Mouse (Mus musculus): ENCODE measurements at regions not wholly inside any gene's neighbourhood (a gene's known extent, or its start where the extent isn't known, plus 50 kb on each side); places are given as distances from the start of the nearest gene placed in this dataset.
"Not testable (repeated sequence)": the region's sequence is repeated elsewhere in the genome, so short reads cannot be mapped to it uniquely, and the experiment has no call there.

DNA sequence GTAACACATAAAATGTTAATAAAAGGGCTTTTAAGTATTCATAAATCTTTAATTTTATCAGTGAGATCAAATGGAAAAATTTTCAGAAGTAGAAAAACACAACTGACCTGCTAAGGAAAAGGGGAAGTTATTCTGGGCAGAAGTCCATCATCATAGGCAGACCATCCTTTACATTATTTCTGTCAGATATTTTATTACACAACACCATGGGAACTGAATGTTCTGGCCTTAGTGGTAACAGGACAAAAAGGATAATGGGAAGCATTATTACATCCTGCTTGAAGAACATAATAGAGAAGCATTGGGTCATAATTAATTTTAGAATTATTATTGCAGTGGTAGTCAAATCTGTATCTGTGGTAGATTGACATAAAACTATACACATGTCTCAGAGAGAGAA lies 603.5 kb upstream of the Gje1 start:
- DNase-seq (ENCODE audit: low spot score): no peak

DNA sequence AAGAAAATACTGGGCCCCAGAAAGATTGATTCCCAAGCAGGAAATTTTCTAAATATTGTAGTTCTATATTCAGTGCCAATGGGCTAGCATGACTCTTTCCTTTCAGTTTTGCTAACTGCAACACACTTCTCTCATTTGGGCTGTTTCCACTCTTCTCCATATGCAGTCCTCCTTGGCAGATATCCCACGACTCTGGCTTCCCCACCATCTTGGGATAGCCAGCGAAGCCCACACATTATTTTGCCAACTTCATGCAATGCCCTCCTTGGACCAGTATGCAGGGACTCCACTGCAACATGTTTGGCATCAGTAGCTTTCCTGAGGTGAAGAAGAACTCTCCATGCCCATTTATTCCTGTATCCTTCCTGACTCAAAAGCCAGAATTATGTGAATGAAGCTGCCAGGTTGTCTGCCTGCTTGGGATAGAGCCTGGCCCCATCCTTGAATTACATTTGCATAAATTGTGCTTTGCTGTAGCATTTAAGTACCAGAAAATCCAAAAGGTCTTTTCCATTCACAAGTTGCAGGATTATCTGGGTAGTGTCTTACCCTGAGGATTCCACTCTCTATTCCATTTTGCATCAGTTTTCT lies 599.1 kb upstream of the Gje1 start:
- DNase-seq (ENCODE audit: low spot score): no peak

DNA sequence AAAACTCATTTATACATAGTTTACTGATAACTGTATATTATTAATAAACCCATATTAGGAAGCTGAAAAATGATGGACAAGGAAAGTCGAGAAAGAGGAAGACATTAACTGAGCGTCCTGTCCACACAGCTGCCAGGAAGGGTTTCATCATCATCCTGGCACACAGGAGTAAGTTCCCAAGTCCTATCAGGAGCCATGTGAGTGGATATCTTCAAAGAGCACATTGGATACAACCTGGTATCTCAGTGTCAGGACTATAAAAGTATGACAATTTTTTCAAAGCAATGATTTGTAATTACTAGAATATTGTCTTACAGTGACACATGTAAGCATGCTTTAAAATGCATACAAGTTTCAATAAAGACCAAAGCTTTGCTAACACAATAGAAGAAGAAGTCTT lies 592.6 kb upstream of the Gje1 start:
- DNase-seq (ENCODE audit: low spot score): no peak

DNA sequence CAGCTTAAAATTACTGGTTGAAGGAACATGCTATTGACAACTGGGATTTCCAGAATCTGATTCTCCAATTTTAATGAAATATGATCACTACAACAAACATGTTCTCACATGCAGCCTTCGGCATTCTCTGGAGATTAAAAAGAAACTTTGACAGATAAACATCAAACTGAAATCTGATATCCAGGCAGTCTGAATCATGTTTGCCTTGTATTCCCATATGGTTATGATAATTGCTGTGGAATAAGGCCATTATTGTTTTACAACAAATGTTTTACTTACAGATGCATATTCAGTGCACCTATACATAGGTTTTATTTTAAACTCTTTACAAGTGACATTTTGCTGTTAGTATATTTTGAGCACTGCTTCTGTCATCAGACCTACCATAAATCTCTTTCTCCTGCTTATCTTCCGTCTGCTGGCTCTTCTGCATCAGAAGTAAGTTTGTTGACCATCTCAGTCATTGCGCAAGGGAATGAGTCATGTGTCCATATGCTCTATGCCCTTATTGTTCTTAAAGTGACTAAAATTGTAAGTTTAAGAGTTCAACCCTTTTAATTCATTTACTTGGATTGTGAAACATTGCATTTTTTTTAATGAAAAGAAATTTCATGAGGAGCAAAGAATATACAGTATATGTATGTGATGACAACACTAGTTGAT lies 587.9 kb upstream of the Gje1 start:
- no peak for DNase-seq (ENCODE audit: low spot score)

DNA sequence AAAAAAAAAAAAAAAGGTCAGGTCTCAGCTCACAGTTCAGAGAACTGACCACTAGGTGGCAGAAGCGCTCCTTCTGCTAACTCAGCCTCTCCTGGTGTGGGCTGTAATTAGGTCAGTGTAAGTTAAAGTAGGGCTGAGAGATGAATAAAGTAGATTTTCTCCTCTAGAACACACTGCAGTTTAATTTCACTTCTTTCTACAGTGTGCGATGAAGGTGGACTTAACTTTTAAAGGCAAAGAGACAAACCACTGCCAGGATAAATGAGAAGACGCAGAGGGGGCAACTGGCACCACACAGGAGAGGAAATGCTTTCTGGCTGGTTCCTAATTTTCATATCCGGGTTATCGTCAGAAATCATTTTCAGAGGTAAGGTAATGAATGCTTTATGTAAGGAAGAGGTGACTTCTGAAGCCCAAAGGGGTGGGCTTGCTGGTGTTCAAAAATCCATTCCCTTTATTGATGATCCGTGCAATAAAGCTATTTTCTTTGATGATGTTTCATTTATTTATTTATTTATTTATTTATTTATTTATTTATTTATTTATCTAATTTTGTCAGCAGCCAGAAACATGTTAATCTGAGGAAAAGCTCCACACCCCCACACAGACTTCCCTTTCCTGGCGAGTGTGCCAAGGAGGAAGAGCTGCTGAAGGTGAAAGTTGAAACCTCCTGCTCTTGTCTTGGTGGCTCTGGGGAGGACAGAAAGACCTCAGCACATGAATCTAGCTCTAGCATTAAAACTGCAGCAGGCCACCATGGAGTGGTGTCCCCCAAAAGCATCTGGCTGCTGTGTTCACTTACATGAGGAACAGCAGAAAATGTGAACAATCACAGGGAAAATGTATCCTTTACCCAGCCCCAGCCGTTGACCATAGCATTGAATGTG lies 582.4 kb upstream of the Gje1 start:
- DNase-seq (ENCODE audit: low spot score): peak; percentile 40

- DNase-seq (ENCODE audit: low spot score): no peak
Observed at GRCm38 (mm10) chr10:15299331-15300198, 581.6 kb upstream of the Gje1 start.

DNA sequence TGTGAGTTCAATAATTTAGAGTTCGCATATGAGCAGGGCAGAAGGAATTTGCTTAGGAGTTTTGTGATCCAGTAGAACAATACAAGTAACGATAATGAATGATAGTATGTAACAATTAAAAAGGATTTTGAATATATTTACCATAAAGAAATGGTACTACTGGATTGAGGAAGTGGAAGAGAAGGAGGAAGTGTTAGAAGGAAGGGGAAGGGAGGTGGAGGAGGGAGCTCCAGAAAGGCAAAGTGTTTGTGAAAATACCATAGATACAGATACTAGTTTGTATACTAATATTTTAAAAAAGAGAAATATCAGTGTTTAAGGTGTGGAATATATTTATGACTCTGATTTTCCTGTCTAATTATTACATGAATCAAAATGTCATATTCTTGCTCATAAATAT lies 579.2 kb upstream of the Gje1 start:
- no peak for DNase-seq (ENCODE audit: low spot score)

- no peak for DNase-seq (ENCODE audit: low spot score)
Observed at GRCm38 (mm10) chr10:15294125-15294524, 576.1 kb upstream of the Gje1 start.

DNA sequence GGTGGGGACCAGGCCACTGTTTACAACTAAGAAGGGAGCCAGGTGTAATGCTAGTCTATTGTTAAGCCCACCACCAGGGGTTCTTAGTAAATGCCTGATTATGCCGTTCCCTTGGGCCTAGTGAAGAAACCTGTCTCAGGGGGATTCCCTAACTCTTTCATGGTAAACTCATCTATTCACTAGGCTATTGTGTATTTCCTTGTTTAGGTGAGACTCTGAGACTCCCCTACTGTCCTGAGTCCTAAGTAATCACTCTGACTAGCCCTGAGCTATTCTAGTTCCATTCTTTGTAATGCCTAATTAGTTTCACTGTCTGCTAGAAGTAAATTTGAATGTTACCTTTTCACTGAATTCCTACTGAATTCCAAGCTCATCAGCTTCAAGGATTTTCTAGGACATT lies 545.3 kb upstream of the Gje1 start:
- DNase-seq (ENCODE audit: low spot score): not testable (repeated sequence)

GRCm38 (mm10) chr10:15262282-15262681 lies 544.3 kb upstream of the Gje1 start:
- DNase-seq (ENCODE audit: low spot score): not testable (repeated sequence)

GRCm38 (mm10) chr10:15249402-15250086 lies 531.5 kb upstream of the Gje1 start:
- no peak for DNase-seq (ENCODE audit: low spot score)

DNA sequence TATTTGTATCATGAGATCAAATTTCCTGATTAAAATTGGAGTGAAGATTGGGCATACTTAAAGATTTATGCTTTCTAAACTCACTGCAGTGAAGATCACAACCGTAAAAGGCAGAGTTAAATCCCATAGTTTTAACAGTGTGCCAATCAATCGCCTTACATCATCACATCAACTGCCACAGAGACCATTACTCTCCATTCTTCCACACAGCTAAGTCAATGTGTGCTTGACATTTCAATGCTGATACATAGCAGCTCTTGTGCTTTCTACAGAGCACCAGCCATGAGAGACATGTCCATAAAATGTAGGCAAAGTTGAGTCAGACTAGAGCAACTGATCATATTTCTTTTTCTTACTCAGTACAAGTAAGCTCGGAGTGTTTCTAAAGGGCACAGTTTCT lies 530.9 kb upstream of the Gje1 start:
- DNase-seq (ENCODE audit: low spot score): no peak

GRCm38 (mm10) chr10:15244376-15245262 lies 526.6 kb upstream of the Gje1 start:
- no peak for DNase-seq (ENCODE audit: low spot score)

DNA sequence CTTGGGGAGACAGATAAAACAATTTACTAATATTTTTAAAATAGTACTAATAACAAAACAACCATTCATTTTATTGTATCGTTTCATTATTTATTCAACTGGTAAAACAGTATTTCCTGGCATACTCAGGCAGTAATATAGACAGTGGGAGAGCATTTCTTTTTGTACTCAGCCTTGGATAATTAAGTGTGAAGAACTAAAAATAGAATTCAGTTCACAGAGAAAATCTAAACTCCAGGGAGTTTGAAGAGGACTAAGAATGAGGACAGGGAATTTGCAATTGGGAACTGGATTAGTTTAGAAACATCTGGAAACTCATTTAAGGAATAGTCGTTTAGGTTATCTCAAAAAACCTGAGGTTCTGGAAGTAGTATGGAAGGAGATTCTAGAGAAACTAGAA lies 525.4 kb upstream of the Gje1 start:
- DNase-seq (ENCODE audit: low spot score): no peak

DNA sequence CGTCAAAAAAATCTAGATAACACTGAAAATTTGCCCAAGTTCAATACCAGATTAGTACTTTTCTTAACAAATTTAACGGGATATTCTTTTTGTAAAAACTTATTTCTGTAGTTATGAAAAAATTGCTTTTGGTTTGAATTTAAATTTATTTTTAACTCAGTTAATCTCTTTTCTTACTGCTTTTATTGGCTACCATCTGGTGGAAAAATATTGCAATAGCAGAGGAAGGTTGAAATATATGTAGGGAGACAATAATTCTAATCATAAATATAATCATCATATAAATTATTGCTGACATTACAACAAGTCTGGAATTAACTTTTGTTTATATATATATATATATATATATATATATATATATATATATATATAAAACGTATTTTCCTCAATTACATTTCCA lies 500.9 kb upstream of the Gje1 start:
- no peak for DNase-seq (ENCODE audit: low spot score)

- DNase-seq (ENCODE audit: low spot score): no peak
Observed at GRCm38 (mm10) chr10:15179585-15179984, 461.6 kb upstream of the Gje1 start.

- DNase-seq (ENCODE audit: low spot score): no peak
Observed at GRCm38 (mm10) chr10:15174421-15174820, 456.4 kb upstream of the Gje1 start.

DNA sequence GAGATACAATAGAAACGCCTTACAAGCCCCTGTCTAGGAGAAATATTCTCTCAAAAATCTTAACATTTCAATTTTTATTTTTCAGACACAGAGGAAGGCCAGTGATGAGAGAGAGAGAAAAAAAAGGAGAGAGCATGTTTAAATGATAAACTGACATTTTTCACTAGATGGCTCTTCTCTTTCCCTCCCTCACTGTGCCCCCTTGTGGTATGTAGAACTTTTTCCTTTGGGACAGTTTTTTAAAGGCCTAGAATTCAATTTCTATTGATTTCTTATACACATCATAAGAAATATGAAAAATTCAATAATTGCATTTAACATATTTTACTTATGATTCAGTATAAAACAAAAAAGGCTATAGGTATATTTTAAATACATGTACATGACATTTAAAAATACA lies 454.5 kb upstream of the Gje1 start:
- DNase-seq (ENCODE audit: low spot score): no peak

DNA sequence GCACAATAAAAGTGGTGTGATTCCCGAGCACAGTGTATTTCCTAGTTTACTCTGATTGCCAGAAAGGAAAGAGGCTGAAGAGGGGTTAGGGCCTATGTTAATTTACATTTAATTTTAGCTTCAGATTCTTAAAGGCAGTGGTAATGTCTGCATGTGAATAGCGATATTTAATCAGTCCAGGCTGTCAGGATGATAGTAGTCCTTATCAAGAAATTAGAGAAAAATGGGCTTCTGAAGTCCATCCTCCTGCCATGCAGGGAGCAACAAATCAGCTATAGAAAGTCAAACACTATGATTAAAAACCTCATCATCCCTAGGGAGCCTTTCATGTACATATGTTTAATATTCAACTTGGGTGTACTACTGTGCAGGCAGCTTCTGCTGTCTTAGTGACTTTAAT lies 422.7 kb upstream of the Gje1 start:
- DNase-seq (ENCODE audit: low spot score): no peak
